Comparison of ENCODE assay signal across 1 mouse cellular context in the genomic region with DNA sequence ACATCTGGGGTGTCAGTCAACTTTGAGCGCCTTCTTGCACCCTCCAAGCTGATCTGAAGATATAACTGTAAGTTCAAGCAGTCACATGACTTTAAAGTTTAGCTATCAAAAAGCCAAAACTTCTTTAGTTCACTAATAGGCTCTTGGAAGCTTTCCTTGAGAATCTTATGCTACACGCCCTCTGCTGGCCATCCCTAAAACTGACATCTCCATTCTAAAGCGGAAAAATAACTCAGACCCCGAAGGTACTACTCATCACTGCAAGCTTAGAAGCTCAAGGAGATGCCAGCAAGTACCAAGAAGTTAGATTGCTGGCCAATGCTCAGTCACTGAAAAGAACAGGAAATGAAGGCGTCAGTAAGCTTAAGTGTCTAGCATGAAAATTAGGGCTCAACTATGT.
TF ChIP-seq lines count a peak whose summit lies in the region.

No protein-coding gene starts in this region.

TF ChIP-seq in MEL, 35 proteins besides CTCF, POLR2A, EP300 and RAD21:
- 0 out of 2 replicates have a peak, but pooled peaks have one; percentile 15 for TF ChIP-seq ZC3H11A (IDR thresholded peaks at IDR 0.05; ENCODE audit: low read depth, low read length)
- peak; percentile 87 for TF ChIP-seq SMC3 (IDR thresholded peaks at IDR 0.05; ENCODE audit: low read depth, low read length)
- TF ChIP-seq ZNF384 (IDR thresholded peaks at IDR 0.05; ENCODE audit: low read depth, low read length): no peak
- TF ChIP-seq USF1 (IDR thresholded peaks at IDR 0.05; ENCODE audit: low read depth, low read length): peak; percentile 61; the same call in 1 of the 2 replicates
TF ChIP-seq in MEL: peak in this region for 3.
